Mouse (Mus musculus) olfactory bulb, adult 2 months (tissue): ENCODE data around the gene Lix1l.

Experiments used
- CTCF ChIP-seq: fragments of 200-500 bp; IDR thresholded peaks from 2 replicates; pipeline ENCODE4 v1.5.1; 2012; ENCODE audit warnings: low read depth, mild to moderate bottlenecking, low read length, moderate library complexity; ENCODE audit not compliant: insufficient read depth
- POLR2A ChIP-seq: fragments of 200-500 bp; IDR thresholded peaks from 2 replicates; pipeline ENCODE4 v1.6.1; 2012; ENCODE audit warnings: mild to moderate bottlenecking, low read depth, low read length, moderate library complexity; ENCODE audit not compliant: insufficient read depth

DNA sequence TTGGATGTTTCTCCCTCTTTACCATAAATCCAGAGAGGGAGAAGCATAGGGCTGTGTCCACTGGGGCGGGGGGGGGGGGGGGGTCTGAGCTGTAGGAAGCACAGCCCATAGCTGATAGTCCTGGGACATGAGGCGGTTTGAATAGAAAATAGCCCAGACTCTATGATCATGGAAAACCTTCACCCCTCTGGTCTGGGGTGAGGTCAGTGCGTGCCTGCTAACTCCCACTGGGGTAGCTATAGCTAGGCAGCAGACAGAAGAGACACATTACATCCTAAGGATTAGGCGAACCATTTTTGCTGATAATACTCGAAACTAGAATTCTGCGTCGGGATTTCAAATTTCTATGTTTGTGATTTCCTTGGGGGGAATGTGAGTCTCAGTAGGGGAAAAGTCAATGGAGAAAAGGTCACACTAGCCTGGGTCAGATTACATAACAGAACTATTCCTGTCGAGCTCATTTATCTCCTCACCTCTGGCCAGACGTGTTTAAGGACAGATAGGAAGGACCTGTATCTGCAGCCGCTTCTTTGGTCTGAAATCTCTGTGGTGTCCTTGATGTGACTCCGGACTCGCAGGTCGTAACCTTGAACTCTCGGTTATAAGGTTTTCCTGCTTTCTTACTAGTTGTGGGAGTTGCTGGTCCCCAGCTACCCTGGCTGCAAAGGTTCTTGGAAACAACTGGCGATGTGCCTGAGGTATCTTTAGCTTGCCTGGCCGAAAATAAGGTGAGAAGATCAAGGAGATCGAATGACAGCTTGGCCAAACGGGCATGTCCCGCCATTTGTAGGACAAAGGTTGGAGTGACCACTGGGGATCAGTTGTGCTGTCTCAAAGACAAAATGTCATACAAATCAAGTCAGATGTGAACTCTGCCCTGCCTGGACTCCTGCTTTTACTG lies 27.1 kb upstream of the Lix1l start:
- no peak for TF ChIP-seq POLR2A
- no peak for TF ChIP-seq CTCF
